Mouse (Mus musculus): ENCODE data around the gene Sbk2.
A peak's percentile ranks its signal among the peaks of the same experiment; 100 is the strongest.

Gene Sbk2

GRCm38 (mm10) chr7:4920496-4920895 is 43.7 kb downstream of the Sbk2 start:
- no peak for TF ChIP-seq GATA4 (IDR thresholded peaks at IDR 0.05; ENCODE audit: insufficient replicate concordance, low read length)

- TF ChIP-seq GATA4 (IDR thresholded peaks at IDR 0.05; ENCODE audit: insufficient replicate concordance, low read length): no peak
These were observed 44.2 kb downstream of the Sbk2 start for GRCm38 (mm10) chr7:4919971-4920370.

DNA sequence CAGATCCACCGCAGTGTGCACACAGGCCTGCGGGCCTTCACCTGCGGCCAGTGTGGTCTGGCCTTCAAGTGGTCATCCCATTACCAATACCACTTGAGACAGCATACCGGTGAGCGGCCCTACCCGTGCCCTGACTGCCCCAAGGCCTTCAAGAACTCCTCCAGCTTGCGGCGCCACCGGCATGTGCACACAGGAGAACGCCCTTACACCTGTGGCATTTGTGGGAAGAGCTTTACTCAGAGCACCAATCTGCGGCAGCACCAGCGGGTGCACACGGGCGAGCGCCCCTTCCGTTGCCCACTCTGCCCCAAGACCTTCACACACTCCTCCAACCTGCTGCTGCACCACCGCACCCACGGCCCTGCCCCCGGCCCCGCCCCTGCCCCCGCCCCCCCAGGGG is 45.1 kb downstream of the Sbk2 start:
- TF ChIP-seq GATA4 (IDR thresholded peaks at IDR 0.05; ENCODE audit: insufficient replicate concordance, low read length): no peak

GRCm38 (mm10) chr7:4918681-4919080 is 45.5 kb downstream of the Sbk2 start:
- TF ChIP-seq GATA4 (IDR thresholded peaks at IDR 0.05; ENCODE audit: insufficient replicate concordance, low read length): no peak

GRCm38 (mm10) chr7:4917494-4917893 is 46.7 kb downstream of the Sbk2 start:
- TF ChIP-seq GATA4 (IDR thresholded peaks at IDR 0.05; ENCODE audit: insufficient replicate concordance, low read length): no peak

DNA sequence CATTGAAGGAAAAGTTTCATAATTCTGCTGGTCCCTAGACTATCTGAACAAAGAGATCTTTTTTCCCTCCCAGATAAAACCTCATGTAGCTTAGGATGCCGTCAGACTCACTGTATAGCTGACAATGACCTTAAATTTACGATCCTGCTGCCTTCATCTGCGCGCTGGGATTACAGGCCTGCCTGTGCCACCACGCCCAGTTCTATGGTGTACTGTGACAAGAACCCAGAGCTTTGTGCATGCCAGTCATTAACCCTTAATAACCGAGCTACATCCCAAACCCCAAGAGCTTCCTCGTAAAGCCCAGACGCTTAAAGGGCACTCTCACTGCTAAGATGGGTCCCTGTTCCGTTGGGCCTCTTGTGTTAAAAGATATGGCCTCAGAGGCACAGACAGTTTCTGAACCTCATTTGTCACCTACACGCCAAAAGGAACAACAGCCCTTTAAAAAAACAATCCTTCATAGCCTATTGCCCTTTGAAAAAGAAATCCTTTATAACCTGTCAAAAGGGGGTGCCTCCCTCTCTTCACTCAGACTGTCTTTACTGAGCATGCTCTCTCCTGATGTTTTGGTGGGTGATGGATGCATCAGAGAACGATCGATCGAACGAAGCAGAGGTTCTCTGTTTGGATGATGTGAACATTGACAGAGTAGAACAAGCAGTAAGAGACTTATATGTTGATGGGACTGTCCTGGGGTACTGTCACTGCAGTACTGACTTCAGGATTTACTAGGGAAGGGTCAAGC is 48.4 kb downstream of the Sbk2 start:
- TF ChIP-seq GATA4 (IDR thresholded peaks at IDR 0.05; ENCODE audit: insufficient replicate concordance, low read length): no peak

DNA sequence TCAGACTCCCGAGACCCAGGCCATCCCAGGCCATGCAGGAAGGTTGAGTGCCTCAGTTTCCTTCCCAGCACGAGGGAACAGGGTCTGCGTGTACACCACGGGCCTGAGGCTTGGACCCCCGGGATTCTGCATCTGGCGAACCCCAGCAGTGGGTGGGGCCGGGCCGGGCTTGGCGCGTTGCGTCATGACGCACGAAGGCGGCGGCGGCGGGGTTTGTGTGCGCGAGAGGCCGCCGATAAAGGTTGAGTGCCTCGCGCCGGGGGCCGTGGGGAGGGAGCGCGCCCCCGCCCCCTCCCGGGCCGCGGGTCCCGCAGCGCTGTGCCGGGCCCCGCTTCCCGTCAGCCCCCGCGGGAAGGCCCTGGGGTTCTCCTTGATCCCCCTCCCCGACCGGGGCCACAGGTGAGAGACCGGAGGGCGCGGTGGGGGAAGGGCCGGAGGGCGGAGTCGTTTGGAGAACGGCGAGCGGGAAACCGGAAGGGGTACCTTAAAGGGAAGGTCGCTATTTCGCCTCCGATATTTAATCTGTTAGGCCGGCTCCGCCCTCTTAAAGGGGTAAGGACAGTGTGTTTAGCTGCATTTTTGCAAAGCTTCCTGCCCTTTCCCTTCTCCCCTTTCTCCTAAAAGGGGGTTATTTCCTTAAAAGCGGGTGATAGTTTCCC is 49.1 kb downstream of the Sbk2 start, which contains the start of gene Zfp628:
TSS of gene Zfp628 (plus strand) at position 211 of the 659 bp plus-strand sequence.
- TF ChIP-seq GATA4 (IDR thresholded peaks at IDR 0.05; ENCODE audit: insufficient replicate concordance, low read length): peak; percentile 69; the same call in 1 of the 2 replicates

DNA sequence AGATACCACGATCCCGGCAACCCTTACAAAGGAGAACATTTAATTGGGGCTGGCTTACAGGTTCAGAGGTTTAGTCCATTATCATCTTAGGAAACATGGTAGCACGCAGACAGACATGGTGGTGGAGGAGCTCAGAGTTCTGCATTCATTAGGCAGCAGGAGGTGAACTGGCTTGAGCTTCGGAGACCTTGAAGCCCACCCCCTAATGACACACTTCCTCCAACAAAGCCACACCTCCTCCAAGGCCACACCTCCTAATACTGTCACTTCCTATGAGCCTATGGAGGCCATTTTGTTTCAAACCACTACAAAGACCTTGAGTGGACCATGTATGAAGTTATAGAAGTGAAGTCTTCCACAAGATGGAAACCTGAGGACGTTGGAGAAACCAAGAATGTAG is 52.0 kb downstream of the Sbk2 start:
- no peak for TF ChIP-seq GATA4 (IDR thresholded peaks at IDR 0.05; ENCODE audit: insufficient replicate concordance, low read length)

DNA sequence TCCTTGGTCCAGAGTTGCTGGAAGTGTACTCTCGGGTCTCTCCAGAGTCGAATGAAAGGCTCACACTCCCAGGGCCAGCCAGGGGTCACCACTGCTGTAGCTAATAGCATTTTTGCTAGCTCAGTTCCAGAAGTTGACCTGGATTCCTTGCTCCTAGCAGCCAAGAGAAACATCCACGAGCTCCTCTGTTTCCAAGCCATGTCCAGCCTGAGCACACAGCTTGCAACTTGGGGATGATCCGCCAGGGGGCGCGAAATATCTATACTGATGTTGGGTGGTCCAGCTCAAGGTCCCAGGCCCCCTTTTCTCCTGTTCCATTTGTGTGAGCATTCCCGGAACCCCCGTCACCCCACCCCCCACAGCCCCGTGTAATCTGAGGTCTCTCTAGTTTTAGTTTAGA is 52.6 kb downstream of the Sbk2 start:
- no peak for TF ChIP-seq GATA4 (IDR thresholded peaks at IDR 0.05; ENCODE audit: insufficient replicate concordance, low read length)

- no peak for TF ChIP-seq GATA4 (IDR thresholded peaks at IDR 0.05; ENCODE audit: insufficient replicate concordance, low read length)
These were observed 57.7 kb downstream of the Sbk2 start, which contains the start of gene Gm36210 for GRCm38 (mm10) chr7:4906466-4906950. Gm36210 (minus strand) TSS chr7:4906516.

GRCm38 (mm10) chr7:4902404-4902803 is 61.8 kb downstream of the Sbk2 start:
- no peak for TF ChIP-seq GATA4 (IDR thresholded peaks at IDR 0.05; ENCODE audit: insufficient replicate concordance, low read length)

GRCm38 (mm10) chr7:4901171-4901570 is 63.0 kb downstream of the Sbk2 start:
- TF ChIP-seq GATA4 (IDR thresholded peaks at IDR 0.05; ENCODE audit: insufficient replicate concordance, low read length): no peak

- no peak for TF ChIP-seq GATA4 (IDR thresholded peaks at IDR 0.05; ENCODE audit: insufficient replicate concordance, low read length)
These were observed 63.7 kb downstream of the Sbk2 start for GRCm38 (mm10) chr7:4900523-4900851.

- TF ChIP-seq GATA4 (IDR thresholded peaks at IDR 0.05; ENCODE audit: insufficient replicate concordance, low read length): no peak
These were observed 64.3 kb downstream of the Sbk2 start for GRCm38 (mm10) chr7:4899649-4900522.

DNA sequence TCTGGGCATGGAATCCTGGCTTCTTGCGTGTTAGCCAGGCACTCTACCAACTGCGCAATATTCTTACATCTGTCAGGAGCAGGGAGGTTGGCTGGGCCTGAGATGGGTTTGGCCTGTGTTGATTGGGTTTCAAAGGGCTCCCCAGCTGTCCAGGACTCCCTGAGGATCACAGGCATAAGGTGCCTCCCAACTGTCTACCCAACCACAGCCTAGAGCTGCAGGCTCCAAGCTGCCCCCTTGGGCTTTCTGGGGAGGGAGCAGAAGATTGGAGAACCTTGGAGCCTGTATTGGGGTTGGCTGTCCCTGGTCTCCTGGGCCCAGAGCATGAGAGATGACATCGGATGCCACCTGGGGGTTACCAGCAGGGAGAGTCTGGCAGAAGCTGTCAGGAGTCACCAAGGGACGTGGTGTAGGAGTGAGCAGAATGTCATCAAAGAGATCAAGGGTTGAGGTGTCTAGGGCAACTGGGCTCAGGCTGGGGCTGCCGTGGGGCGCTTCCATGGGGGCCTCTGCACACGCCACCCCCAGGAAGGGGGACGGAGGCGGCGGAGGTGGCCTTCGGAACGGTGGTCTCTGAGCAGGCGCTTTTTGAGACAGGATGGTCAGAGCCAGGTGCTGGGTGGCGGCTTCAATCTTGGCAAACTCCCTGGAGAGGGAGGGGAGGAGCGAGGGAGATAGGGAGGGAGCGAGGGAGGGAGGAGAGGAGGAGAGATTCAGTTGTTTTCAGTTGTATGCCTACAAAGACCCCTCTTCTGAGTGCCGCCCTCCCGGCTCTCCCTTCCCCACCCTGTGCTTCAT is 65.2 kb downstream of the Sbk2 start:
- no peak for TF ChIP-seq GATA4 (IDR thresholded peaks at IDR 0.05; ENCODE audit: insufficient replicate concordance, low read length)
